Mouse (Mus musculus) cerebellum, adult 9-10 months (tissue): ENCODE measurements around the gene Plod2.
A peak's percentile ranks its signal among the peaks of the same experiment; 100 is the strongest.

Experiments used
- DNase-seq: peaks from one replicate; pipeline ENCODE4 v3.0.0; 2022

Gene Plod2

DNA sequence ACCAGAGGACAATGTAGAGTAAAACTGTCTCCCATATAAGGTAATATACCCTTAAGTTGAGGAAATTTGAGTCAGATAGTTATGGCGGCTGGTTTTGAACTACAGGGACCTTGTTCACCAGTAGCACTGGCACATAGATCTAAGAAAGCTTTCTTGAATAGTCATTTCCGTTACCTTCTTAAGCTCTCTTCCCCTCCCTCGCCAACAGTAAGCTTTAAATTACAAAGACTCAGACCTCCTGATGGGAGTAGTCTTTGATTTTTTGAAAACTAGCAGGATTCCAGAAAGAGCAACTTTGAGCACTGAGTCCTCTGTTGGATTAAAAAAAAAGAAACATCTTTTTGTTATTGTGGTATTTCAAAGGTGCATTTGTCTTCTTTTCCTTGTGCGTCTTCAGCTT, 61.5 kb downstream of the Plod2 start:
- no peak for DNase-seq

DNA sequence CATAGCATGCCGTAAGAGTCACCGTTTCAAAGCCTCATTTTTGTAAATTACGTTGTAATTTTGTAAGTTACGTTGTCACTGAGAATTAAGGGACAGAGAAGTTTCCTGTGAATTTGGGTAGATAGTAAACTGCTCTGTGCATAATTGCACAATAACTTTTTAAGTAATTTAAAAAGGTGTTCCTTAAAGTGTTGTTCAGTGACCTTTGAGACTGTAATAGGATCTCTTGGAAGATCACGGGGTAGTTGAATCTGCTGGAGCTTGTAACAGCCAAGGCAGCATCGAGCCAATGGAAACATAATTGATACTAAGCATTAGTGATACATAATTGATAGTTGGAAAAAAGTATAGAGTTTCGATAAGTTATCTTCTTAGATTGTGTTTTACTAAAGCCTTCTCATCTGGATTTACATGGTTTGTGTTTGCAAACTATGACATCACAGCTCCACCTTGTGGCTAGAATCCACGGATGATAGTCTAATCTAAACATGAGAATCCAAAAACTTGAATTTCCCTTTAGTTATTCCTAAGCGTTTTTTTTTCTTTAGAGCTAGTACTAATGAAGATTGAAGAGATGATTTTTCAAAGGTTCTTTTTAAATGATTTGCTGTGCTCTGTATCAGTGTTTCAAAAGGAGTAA, 68.7 kb downstream of the Plod2 start:
- DNase-seq = peak; percentile 24

DNA sequence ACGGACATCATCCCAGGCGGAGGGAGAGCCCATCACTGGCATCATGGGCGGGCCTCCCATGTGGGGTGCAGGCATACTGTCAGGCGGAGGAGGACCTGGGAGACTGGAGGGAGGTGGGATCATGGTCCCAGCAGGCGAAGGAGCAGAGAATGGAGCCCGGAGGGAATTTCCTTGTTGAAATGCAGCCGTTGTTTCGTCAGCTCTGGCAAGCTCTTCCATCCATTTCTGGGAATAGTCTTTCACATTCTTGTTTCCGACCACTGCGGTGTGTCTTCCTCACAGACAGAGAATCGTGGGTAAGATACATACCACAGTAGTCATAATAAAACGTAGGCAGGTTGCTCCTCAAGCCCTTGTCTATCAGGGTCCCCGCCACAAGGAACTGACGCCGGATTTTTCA, 70.6 kb downstream of the Plod2 start:
- no peak for DNase-seq

DNA sequence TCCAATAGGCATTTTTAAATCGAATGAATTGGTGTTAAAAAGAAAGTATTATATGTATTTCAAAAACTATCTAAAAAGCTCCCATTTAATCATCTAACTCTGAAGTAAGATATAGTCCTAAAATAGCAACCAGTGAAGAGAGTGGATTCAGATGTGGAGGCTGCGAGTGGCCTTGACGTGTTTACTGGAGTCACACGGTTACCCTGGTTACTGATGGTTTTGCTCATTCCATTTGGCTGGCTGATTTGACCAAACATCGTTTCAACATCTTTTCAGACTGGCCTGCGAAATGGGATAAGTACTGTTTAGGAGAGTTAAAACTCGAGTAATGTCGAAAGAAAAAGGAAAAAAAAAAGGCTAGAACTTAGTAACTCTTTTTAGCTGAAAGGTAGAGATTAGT, 71.2 kb downstream of the Plod2 start:
- no peak for DNase-seq

DNA sequence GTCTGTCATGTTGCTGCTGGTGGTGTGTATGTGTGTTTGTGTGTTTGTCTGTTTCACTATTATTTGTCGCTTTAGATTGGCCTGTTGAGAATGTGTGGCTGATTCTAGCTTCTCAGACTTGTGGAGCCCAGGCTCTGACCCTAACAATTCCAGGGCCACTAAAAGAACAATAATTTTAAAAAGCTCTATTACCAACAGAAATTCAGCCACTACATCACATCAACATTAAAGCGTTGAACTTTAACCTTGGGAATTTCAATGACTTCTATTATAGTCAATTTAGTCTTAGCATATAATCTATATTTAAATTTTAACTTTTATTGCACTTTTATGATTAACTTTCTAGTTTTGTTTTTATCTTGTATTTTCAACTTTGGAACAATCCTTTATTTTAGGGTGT, 74.4 kb downstream of the Plod2 start:
- DNase-seq = no peak

DNA sequence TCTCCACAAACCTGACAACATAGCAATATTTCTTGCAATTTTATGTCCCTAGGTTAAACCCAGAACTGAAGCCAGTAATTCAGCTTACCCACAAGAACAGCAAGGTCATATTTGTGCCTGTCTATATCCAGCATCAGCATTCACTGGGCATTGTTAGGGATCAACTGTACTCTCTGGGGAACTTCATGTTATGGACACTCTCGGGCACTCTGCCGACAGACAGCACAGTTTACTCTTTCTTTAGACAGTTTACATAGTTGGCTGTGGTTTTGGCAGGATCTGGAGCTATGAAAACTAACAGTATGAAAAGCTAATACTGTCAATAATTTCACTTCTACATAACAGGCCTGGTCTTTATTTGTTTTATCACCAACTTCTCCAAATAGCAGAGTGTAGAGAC, 75.4 kb downstream of the Plod2 start:
- no peak for DNase-seq

DNA sequence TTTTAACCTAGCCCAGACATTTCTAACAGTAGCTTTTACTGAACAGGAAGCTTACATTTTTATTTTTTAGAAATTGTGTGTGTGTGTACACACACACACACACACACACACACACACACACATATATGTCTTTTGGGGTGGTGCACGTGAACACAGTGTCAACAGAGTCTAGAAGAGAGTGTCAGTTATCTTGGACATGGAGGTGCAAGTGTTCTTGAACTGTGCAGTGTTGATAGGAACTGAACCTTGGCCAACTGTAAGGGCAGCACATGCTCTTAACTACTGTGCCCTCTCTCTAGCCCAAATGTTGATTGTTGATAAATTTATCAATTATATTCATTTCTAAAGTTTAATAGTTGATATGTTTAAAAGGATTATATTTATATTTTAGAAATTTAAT, 78.1 kb downstream of the Plod2 start:
- no peak for DNase-seq

DNA sequence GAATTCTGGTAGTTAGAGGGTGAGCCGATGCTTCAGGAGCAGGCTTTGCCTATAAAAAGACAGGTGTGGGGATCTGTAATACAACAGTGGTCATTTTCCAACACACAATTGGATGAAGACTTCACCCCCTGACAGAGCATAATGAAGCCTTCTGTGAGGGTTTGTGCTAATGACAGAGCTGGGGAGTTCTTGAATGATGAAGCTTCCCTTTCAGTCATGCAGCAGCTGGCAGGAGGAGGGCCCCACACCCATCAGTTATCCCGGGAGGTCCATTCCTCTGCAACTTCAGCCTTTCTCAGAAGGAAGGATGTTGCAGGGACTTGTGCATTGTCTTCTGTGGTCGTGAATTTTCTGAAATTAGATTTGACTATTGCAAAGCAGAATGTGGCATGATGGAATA, 79.2 kb downstream of the Plod2 start:
- no peak for DNase-seq

DNA sequence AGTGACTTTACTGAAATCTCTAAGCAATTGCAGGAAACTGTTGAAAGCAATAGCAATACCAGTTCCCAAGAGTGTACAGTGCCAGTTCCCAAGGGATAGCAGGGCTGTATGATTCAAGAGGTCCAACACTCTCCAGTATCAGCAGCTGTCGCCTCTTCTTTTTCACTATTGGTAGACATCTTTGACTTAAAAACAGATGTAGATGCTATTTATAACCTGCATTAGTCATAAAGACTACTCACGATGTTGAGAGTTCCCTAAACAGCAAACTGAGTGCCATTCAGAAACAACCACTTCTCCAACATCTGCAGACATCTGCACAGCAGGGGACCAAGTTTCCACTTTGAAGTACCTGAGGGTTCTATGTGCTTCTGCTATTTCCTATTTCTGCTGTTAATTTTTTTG, 79.9 kb downstream of the Plod2 start:
- no peak for DNase-seq

DNA sequence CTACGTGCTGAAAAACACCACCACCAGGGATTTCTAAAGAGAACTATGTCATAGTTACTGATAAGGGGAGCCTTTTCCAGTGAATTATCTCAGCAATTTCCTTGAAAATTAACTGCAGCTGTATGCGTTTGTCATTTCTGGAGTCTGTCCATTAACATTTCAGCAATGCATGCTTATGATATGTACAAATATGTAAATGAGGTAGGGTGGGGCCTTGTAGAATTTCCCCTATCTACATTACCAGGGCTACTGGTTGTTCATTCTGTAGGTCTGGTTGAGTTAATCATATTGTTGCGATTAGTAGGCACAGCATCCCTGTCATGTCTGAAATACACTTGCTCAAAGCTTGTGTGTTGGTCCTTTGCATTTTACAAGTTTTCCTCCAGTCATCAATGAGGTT, 92.8 kb downstream of the Plod2 start:
- DNase-seq = no peak

DNA sequence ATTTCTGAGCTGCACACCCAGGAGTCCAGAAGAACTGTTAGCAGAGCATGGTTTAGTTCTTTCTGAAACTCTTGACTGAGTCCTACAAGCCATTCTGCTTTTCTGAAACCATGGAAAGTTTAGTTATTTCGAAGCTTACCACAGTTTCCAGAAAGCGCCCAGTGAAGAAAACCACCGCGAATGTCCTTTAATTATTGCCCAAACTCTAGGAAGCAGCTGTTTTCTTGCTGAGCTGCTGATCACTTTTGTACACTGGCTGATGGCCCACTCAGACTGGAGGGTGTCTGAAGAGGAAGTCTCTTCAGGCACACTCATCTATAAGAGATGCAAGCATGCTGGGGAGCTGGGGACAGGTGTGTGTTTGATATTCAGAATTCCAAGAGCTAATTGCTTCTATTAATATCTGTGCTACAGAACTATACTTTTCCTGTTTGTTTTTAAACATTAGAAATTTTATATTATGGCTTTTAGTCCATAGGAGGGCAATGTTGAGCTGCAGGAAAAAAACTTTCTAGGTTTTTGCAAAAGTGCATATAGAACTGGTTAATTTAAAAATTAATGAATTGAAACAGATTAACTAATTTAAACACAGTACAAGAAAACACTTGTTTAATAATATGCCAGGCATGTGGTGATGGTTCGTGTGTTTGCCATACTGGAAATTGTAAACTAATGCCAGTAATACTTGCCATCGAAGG, 97.3 kb downstream of the Plod2 start:
- no peak for DNase-seq

DNA sequence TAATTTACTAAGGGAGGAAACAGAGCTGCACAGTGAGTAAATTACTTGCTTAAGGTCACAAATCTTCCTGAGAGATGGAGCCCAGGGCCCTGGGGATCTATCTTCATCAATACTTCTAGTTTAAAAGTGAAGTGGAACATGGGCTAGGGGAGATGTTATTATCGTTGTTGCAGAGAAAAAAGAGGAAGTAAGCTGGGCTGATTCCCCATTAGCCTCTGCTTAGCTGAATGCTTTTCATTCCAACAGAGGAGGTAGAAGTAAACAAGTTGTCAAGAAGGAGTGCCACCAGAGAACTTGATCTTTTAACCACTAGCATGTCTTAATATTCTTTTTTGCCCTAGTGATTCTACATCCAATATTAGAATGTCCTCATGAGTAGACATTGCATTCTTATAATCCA, 99.7 kb downstream of the Plod2 start:
- no peak for DNase-seq
